Mouse (Mus musculus) spleen, adult 2 months (tissue): ENCODE measurements at regions not wholly inside any gene's neighbourhood (a gene's known extent, or its start where the extent isn't known, plus 50 kb on each side); places are given as distances from the start of the nearest gene placed in this dataset.

Source experiments
- CTCF ChIP-seq: fragments of 200-500 bp; IDR thresholded peaks from 2 replicates; pipeline ENCODE4 v1.5.1; 2011; ENCODE audit warnings: mild to moderate bottlenecking, inconsistent platforms; ENCODE audit not compliant: insufficient read depth, insufficient read length, insufficient replicate concordance; ENCODE audit errors: extremely low read depth
- POLR2A ChIP-seq: fragments of 200-500 bp; IDR thresholded peaks from 2 replicates; pipeline ENCODE4 v1.6.1; 2011; ENCODE audit warnings: low read depth, low read length, inconsistent platforms

DNA sequence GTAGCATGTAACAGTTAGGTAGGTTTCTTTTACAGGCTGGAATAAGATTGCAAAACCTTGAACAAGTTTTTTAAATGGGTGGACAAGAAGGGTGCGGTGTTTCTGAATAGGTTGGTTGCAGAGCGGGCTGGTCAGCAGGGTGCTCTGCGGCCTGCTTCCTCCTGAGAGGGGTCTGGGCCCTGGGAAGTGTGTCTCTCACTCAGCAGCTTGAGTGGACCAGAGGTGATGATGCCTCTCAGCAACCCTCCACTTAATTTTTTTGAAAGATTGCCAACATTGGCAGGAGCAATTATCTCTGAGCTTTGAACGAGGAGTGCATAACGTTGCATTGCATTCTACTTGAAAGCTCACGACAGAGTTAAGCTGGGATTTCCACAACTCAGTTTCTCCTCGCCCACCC is 108.3 kb upstream of the Lnx1 start:
- TF ChIP-seq CTCF = no peak
- TF ChIP-seq POLR2A = no peak
